Mouse (Mus musculus) ES-CJ7 (cell line): ENCODE data around the gene Maats1.

Experiments used
- DNase-seq: peaks from one replicate; pipeline ENCODE4 v3.0.0; 2011; ENCODE audit warnings: low read depth, low spot score

The Maats1 gene

DNA sequence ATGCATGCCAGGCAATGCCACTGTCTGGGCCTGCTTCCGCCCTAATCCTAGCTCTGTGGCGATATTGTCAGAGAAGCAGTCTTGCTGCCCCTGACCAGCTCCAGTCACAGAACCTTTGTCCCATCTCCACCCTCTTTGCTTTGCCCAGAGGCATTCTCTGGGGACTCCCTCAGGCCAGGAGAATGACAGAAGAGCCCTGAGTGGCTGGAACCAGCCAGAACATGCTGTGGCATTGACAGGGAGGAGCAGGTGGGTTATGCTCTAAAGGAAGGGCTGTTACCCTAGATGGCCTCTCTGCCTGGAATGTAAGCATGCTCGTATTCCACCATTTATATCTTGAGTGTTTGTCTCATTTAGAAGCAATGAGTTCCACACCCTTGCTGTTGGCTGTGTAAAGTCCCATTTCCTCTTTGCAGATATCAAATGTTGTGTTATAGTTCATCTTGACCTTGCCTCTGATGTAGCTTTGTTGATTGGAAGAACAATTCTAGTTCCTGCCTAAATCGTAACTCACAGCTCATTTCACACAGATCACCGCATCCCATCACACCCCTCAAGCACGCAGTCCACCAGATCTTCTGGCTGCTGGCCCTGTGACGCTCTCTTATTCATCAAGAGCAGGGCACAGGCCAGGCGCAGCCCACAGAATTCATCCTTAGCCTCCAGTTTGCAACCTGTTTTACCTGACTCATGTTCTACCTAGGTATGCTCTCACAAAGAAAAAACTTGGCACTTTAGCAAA lies 28.9 kb upstream of the Maats1 start:
- no peak for DNase-seq

DNA sequence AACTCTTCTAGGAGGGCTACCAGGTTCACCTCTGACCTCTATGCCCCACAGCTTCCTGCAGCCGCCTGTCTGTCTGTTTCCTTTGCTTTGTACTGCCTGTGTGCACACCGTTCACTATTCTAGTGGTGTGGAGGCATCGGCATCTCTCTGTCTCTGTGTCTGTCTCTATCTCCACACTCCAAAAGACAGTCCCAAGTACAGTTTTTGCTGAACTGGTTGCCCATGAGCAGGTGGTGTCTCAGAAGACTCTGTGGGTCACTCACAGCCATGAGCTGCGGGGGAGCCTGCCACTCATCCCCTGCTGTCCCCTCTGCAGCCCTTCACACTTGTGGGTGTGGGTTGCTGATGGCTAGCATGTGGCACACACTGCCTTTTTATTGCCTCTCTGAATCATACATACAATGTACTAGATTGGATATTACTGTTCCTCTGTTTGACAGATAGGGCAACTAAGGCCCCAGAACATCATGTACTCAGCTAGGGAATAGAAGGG lies 28.1 kb upstream of the Maats1 start:
- no peak for DNase-seq

DNA sequence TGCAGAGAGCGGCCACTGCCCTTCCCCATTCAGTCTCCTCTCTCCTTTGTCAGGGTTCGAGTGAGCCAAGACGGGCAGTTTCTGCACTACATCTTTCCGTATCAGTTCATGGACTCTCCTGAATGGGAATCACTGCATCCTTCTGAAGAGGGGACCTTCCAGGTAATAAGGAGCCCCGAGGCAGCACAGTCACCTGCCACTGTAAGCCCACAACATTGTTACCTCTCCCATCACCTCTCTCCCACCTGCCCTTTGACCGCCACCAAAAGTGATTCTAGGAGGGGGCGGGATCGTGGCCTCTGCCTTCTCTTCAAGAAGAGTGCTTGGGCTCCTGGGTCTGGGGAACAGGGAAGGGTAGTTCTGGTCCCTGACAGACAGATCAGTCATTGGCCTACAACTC lies 27.5 kb upstream of the Maats1 start:
- no peak for DNase-seq

DNA sequence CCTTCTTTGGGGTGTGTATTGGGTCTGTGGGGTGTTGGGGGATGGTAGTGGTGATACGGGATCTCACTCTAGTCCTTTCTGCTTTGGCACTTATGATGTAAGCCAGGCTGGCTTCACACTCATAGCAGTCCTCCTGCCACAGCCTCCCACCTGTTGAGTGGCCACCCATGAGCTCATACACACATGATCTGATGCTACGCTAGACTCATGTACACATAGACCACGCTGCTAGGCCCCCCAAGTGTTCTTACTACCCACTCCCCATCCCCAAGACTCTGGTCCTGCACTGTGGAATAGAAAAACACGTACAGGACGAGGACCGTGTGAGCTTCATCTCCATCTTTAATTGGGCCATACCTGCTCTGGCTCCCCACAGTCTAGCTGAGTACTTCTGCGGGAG lies 27.1 kb upstream of the Maats1 start:
- no peak for DNase-seq

DNA sequence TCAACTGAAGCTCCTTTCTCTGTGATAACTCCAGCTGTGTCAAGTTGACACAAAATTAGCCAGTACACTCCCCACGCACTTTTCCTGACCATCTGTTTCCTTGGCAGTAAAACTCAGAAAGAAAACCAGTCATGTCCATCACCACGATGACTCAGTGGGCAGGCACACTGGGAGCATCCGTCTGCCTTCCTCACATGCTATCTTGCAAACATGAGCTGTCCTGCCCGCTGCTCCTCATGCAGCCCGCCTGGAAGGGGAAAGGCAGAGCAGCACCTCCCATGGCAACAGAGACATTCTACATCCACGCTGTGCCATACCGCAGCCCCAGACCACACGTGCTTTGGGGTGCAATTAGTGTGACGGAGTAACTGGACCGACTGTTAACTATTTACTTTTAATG lies 26.4 kb upstream of the Maats1 start:
- no peak for DNase-seq

DNA sequence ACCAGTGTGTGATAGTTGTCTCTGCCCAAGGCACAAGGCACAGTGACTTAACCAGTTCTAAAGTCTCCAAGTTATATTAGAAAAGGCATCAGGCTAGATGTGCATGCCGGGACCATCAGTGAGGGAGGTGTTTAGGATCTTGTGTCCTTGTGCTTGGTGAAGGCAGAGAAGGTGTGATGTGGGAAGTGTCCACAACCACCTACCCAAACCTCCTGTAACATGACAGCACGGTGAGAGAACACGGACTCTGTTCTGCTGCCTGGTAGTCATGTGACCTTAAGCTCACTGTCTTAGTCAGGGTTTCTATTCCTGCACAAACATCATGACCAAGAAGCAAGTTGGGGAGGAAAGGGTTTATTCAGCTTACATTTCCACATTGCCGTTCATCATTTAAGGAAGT lies 24.3 kb upstream of the Maats1 start:
- DNase-seq = no peak

DNA sequence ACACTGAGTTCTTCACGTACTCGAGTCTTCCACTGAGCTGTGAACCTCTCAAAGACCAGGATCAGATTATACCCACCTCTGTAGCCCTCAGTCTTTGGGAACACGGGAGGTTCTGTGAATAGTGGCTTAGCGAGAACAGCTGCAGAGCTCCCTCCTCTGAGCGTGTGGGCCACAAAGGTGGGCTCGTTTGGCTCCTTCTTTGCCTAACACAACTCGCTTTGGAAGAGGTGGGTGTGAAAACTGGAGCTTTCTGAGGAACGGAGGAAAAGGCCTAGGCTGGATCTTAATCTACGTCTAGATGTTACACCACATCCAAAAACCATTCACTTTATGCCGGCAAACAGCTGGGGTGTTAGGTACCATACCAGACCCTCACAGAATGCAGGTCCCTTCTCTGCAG lies 23.4 kb upstream of the Maats1 start:
- no peak for DNase-seq

DNA sequence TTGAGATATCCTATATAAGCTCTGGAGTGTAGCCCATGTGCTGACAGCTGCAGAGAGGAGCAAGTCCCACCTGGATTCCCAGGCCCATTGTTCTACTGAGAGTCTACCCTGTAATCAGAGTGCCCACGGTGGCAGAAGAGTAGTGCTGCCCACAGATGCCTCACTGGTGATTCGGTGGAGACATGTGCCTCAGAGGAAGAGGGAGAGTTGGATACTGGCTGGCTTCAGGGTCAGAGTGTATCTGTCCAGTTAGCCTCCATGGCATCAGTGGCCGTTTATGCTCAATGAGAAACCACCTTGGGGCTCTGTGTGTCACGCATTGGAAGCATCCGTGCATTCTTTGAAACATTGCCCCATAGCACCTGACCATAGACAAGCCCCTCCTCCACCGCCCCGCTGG lies 21.7 kb upstream of the Maats1 start:
- DNase-seq = no peak

DNA sequence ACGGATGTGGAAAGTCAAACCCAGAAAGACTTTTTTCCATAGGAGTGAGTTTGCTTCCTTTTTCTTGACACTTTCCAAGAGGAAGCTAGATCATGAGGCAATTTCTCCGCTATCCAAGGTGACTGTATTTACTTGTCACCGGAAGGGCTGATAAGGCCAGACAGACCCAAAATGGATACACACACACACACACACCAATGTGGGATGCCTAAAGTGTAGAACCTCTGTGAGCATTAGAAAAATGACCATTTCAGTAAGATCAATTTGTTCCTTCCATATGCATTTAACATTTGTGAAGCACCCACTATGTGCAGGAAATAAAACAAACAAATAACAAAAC lies 21.3 kb upstream of the Maats1 start:
- DNase-seq = no peak

DNA sequence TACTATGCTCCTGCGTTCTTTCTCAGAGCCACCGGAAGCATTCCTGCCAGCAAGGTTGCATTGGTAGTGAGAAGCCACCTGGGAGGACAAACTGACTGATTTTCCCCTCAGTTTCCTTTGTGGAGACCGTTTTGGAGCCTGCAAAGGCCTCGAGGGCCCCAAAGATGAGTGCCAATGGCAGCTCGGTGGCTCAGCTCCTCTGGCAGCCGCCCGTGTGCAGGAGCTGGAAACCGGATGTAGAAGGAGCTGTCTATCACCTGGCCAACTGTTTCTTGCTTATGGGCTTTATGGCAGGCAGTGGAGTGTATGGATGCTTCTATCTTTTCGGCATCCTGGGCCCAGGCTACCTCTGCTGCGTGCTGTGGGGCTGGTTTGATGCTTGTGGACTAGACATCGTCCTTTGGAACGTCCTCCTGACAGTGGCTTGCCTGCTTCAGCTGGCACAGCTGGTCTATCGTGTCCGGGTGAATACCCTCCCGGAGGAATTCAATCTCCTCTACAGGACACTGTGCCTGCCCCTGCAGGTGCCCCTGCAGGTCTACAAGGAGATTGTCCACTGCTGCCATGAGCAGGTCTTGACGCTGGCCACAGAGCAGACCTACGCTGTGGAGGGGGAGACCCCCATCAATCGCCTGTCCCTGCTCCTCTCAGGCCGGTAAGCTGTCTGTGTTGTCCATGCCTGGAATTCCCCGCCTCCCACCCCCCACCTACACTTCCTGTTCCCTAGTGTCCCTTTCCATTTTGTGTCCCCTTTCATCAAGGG lies 20.7 kb upstream of the Maats1 start:
- DNase-seq = no peak

DNA sequence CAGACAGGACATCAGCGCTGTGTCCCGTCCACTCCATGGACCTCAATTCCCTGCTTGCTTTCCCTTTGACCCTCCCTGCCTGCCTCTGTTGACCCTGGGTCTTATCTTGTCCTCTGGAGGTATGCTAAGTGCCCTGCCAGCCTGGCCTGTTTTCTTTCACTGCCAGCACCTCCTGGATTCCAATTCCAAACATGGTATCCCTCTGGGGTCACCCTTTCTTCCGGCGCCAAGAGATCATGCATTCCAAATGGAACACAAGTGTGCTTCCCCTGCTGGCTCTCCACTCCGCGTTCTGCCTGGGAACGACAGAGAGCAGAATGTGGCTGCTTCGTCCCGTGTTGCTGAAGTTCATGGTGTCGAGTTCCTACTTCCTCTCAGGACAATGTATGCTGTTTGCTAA lies 20.0 kb upstream of the Maats1 start, which contains the start of gene Popdc2:
Gene Popdc2, plus strand, starts transcription at position 277 of the 400 bp plus-strand sequence.
- DNase-seq = no peak

DNA sequence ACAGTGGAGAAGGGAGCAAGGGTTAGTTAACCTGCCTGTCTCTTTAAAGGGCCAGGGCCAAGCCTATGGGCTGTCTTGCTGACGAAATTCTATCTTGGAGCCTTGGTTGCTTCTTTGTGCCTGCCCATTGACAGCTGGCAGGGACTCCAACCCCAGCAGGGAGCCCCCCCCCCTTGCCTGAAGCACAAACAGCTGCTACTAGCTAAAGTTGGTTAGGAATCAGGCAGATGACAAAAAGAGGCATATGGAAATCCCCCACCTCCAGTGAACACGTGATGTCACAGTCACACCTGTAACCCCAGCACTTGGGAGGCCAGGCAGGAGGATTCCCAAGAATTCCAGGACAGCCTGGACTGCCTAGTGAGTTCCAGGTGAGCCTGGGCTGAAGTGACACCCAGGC lies 18.4 kb upstream of the Maats1 start:
- DNase-seq = no peak

DNA sequence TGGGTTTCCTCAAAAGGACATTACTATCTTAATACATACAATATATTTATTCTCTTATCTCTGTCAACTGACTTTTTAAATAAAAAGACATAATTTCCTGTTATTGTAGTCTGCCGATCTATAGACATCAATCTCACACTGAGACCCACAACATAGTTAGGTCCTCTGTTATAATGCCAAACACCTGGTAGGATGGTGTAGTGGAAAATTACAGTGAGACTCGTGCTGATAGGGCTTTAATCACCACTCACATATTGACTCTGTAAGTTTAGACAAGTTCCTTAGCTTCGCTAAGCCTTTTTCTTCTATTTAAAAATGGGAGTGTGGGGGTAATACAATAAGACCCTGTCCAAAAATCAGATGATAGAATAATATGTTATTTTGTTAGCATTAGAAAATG lies 17.9 kb upstream of the Maats1 start:
- no peak for DNase-seq

DNA sequence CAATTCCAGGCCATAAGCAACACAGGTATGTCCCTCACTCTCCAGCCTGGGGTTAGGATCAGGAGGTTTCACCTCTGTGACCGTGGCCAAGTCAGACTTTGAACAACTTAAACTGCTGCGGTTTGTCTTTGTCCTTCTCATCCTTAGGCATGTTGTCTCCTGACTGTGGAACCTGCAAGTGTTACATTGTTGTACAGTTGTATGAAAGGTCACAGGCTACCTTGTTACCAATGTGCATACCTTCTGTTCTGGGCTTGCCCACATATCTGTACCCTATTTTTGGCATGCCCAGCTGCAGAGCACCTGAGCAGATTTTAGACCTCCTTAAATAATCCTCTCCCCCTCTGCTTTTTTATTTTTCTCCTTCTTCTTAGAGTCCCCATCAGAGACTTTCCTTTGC lies 17.3 kb upstream of the Maats1 start:
- no peak for DNase-seq

DNA sequence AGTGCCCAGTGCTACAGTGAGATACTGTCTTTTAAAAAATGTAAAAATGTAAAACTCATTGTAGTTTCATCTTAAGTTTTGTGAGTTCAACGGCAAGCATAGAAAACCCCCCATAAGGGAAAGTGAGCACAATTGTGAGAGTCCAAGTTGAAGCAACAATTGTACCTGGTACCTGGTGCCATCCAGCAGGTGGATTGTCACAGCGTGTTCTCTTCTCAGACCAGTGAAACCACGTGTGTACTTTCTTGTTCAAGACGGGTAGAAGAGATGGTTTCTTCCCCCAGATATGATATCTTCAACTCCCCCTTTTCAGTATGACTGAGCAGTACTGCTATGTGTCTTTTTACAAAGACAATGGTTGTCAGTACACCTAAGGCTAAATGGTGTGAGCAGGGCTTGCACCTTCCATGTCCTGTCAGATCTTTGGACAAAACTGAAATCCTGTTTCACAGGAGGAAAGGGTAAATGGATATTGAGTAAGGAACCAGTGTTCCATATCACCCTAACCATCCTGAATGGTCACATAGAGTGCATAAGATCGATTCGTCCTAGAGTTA lies 16.4 kb upstream of the Maats1 start:
- DNase-seq = no peak

DNA sequence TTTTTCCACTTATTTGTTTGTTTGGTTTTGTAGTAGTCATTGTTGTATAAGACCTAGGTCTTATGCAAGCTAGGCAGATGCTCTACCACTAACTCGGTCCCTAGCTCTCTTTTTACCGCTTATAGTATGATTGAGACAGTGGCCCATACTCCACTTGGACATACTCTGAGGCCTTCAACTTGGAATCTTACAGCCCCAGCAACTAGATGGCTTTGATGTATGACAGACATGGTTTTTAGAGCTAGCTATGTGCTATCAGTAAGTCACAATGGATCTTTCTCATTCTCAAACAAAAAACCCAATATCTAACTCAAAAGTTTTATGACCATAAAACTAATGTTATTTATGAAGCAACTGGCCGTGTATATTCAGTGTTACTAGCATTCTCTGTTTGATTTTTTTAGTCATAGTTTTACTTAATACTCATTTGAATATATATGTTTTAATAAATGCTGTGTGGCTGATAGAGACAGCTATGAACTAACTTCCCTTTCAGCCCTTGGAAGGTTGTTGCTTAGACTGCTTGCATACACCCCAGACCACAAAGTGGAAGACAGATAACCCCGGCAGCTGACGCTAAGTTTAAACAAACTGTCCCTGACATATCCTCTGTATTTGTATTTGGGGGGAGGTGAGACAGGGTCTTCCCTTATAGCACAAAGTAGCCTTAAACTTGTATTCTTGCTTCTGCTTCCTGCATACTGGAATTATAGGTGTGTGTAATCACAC lies 12.4 kb upstream of the Maats1 start:
- DNase-seq = no peak

DNA sequence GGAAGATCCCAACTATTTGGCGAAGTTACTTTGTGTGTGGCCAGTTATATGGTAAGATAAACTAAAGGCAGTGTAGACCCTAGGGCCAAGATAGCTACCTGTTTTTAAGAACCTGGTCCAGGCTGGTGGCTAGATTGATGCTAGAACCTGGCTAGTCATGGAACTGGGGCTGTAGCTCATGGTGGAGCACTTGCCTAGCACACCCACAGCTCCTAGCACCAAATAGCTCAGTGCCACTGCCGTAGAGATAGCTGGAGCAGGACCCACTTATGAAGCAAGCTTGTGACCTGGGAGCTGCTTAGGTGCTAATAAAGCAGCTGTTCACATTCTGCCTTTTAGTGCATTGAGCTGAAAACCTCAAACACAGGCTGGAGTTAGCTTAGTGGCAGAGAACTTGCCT lies 11.7 kb upstream of the Maats1 start:
- DNase-seq = no peak

DNA sequence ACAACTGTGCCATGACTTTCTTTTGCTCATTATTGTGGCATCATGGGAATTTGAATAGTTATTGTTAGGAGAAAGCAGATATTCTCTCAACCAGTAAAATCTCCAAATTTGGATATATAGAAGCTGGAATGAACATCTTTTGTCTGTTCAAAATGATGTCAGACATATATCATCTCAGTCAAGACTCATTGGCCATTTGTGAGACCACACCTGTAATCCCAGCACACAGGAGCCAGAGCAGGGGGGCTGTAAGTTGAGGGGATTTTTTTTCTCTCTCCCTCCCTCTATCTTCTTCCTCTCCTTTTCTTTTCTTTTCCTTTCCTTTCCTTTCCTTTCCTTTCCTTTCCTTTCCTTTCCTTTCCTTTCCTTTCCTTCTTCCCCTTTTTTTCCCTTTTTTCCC lies 10.9 kb upstream of the Maats1 start:
- no peak for DNase-seq

DNA sequence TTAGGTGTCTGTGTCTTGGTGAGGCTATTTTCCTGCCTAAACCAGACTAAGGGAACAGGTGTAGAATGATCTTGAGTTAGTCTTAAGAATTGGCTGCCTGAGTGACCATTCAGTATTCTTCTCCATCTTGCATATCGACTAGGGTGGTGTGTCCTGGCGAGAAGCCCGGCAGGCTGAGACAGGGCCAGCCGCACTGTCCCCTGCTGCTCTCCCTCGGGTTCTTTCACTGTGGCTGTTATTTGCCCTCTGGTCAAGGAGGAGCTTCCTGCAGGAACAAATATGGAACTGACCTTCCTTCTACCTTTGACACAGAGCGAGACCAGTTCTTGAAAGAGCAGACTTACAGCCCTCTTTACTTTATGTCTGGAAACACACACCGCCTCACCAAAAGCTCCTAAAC lies 10.1 kb upstream of the Maats1 start:
- no peak for DNase-seq

DNA sequence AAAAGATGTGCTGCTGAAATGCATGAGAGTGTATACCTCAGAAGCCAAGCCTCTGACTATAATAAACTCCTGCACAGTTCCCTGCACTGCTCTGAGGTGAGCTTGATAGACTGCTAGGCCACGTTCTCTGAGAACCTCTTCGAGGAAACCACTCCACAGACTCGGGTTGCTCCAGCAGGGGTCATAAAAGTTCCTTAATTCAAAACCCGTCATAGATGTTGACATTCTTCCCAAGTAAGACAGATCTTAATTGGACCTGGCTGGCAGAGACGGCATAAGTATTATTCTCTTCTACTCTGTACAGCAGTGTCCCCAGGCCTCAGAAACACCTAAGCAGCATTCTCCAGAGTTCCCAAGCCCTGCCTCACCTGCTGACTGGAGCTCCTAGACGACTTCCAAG lies 9.0 kb upstream of the Maats1 start:
- DNase-seq = no peak

DNA sequence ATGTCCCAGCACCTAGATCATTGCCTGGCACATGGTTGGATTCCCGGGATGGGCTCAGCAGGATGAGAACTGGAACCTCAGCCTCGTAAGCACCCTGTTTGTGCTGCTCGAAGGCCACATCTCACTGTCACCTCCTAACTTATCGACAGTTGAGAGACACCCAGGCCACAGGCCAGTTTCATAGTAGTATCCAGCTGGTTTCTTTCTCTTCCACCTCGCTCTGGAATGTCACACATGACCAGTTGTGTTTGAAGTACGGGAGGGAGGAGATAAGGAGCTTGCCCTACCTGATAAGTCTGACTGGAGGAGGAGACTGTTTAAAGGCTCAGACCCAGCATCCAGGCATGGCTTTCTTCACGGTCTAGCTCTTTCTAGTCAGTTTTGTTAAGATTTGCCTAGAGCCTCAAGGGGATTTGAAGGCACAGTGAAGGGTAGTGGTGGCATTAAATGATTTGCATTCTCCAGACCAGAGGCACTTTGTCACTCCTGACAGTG lies 8.5 kb upstream of the Maats1 start:
- DNase-seq = no peak

DNA sequence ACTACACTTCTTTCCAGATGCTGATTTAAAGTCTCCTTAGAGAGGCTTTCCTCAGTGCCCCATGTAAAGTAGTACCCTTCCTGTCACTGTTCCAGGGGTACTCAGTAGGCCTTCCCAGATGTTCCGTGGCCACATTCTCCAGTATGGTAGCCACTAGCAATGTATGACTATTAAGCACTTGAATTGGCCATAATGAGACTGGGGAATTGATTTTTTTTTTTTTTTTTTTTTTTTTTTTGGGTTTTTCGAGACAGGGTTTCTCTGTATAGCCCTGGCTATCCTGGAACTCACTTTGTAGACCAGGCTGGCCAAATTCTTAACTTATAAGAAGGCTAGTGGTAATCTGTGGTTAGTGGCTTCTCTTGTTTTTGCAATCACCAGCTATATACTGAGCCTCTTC lies 7.9 kb upstream of the Maats1 start:
- DNase-seq = no peak
